Mouse (Mus musculus): ENCODE measurements at regions not wholly inside any gene's neighbourhood (a gene's known extent, or its start where the extent isn't known, plus 50 kb on each side); places are given as distances from the start of the nearest gene placed in this dataset.

DNA sequence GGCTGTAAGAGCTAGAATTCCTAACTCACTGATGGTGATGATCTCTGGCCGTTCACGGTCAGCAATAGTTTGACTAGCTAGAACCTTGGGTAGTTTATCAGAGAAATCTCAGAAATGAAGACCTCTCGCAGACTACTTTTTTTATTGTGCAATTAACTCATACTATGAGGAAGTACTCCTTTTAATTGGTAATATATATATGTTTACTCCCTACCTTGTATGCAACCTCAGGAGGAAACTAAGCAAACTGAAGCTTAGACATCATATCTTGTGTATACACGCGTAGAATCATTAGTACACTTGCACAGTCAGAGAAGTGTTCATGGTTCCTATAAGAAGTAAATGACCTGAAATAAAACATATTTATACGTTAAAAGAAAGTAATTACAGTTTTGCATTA, 157.2 kb downstream of the Gm11146 start:
- DNase-seq: no peak

DNA sequence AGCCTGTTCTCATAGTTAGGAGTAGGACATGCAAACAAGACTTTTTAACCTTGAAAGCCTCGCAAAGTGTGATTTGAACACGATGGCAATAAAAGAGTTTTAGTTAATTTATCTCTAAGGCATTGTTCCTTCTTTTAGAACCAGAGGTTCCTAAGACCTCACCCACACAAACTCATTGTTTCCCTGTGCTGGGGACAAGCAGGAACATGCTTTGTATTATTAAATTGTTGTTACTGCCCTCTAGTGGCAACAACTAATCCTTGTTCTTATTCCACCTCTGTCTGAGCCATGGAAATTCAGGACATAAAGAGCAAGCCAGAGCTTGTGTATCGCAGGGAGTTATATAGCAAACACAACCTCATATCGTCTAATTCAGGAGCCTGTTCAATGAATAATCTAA, 157.9 kb downstream of the Gm11146 start:
- DNase-seq: no peak

DNA sequence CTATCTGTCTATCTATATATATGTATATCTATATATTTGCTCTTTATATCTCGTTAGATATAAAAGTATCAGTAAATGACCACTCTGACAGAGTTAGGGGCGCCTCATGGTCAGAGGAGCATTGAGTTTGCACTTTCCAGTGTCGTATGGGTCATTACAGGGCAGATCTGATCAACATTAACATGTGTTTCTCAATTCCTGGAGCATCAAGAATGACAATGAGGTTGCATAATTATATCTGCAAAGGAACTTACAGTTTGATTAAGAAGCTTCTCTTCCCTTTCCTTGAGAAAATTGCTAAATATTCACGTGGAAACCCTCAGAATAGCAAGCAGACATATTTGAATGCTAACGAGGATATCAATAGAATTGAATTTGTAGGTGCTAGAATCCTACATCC, 158.6 kb downstream of the Gm11146 start:
- no peak for DNase-seq

DNA sequence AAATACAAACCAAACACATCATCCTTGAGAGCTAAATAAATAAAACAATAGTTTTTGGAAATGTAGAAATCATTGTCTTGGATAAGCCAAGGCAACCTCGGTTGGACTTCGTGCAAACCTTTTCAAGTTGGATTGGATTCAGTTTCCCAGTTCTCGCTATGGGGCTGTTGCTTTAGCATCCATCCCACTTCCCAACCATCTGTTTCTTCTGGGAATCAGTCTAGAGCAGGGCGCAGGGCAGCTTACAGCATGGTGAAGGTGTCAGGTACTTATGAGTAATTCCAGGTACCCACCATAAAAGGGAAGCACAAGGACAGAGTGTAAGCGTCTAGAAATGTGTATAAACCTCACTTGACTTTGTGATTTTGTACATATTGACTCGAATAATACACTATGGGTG, 159.0 kb downstream of the Gm11146 start:
- no peak for DNase-seq

GRCm38 (mm10) chr16:77431345-77431744, 170.5 kb downstream of the Gm11146 start:
- DNase-seq: no peak

DNA sequence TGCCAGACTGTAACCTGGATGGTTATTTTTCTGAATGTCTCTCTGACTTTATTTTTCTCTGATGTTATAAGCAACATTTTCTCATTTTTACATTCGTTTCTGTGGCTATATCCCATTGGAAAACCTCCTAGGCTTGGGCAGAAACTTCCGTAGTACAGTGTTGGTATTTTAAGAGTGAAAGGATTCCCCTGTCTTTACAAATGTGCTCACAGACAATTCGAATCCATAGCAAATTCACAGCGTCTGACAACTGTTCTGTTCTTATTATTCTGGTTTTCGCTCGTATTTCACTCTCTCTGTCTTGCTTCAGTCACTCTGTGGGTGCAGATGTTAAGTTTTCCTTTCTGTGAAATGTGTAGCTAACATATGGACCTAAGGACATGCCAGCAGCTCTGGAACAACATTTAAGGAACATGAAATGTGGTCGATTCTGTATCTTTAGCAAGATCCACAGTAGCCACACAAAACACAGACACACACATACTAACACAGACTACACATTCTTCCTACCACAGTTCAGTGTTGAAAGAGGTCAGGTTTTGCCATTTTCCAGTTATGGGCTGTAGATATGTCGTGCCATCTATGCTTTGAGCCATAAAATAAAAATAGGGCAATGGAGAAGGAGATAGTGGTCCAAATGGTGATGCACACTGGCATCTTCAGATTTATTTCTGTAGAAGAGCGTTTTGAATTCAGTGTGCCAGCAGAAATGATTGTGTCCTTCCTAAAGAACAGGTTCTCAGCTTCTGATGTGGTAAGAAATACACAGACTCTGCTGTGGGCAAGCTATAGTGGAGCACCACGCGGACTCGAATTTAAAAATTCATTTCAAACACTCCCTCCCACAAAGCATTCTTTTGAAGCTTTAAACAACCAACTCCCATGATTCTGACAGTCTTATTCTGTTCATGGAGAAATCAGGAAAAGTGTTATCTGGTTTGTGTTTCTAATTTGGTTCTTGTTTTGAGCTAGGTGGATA, 179.2 kb downstream of the Gm11146 start:
- no peak for DNase-seq

DNA sequence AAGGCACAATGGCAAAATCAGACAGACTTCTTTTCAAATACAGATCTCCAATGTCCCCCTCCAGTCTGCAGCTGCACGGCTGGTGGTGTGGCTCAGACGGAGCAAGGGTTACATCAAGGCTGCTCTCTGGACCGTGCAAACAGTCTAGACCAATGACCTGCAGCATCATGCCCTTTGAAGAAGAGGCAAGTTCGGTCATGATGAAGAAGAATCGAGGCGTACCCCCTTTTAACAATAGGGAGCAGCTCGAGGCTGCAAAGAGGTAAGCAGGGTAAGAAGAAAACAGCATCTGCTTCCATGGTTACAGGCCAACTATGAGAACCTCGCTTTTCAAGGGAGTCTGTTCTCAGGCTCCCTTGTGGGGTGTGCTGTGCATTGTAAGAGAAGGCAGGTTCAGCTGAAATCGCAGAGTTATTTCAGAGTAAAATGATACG, 180.3 kb downstream of the Gm11146 start:
- DNase-seq: peak; percentile 34

GRCm38 (mm10) chr16:77421001-77421400, 180.9 kb downstream of the Gm11146 start:
- no peak for DNase-seq

GRCm38 (mm10) chr16:77420136-77420860, 181.6 kb downstream of the Gm11146 start:
- DNase-seq: no peak

- DNase-seq: no peak
These were observed 182.7 kb downstream of the Gm11146 start for GRCm38 (mm10) chr16:77419116-77419735.

- no peak for DNase-seq
These were observed 183.4 kb downstream of the Gm11146 start for GRCm38 (mm10) chr16:77418486-77418885.

- peak; percentile 46 for DNase-seq
These were observed 184.1 kb downstream of the Gm11146 start for GRCm38 (mm10) chr16:77417791-77418190.

DNA sequence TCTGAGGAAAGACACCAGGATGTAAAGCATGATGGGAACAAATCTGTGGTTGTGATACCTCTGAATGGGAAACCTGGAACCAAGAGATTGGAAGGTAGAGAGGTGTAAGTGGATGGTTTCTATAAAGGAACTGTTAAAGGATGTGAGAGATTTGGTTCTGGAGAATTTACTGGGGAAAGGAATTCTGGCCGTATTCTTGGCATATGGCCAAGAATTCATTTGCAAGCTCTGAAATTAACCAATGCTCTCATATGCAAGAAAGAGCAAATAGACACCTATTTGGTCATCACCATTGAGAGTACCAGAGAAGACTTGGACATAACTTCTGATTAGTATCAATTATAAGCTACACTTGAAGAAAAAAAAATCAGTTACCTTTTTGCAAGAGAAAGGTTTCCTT, 187.3 kb downstream of the Gm11146 start:
- no peak for DNase-seq

DNA sequence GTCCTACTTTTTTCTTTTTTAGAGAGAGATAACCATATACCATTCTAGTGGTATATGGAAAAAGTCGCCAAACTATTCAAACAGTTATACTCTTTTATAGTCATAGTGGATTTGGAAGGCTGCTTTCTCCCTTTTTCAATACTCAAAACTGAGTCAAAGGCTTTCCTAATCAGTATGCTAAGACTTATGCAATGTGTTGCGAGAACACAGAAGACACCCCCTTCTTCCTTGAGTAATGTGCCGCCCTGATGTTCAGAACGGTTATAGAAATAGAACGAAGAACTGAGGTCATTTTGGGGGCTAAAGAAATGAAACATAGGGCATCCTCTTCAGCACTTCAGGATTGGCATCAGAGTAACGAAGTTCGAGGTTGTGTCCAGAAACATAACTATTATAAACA, 192.7 kb downstream of the Gm11146 start:
- no peak for DNase-seq

DNA sequence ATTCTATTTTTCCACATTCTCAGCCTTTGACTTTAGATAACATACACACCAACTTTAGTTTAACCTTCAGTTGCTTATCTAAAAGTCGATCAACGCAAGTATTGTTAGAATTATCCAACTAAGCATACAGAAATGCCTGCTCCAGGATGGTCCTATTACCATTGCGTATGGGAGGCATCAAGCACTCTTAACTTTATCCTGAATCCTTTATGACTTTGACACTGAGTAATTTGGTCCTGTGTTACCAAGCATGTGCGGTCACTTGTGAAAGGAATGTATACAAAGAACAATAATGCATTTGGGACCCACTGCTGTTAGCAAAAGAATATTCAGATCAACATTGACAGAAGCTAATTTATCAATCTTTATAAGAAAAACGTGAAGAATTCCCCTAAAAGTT, 194.9 kb downstream of the Gm11146 start:
- no peak for DNase-seq

GRCm38 (mm10) chr16:77405859-77406258, 196.0 kb downstream of the Gm11146 start:
- DNase-seq: no peak

- no peak for DNase-seq
These were observed 196.6 kb downstream of the Gm11146 start for GRCm38 (mm10) chr16:77405181-77405818.

GRCm38 (mm10) chr16:77402711-77403280, 199.1 kb downstream of the Gm11146 start:
- no peak for DNase-seq

GRCm38 (mm10) chr16:77401185-77401943, 200.5 kb downstream of the Gm11146 start:
- DNase-seq: no peak

DNA sequence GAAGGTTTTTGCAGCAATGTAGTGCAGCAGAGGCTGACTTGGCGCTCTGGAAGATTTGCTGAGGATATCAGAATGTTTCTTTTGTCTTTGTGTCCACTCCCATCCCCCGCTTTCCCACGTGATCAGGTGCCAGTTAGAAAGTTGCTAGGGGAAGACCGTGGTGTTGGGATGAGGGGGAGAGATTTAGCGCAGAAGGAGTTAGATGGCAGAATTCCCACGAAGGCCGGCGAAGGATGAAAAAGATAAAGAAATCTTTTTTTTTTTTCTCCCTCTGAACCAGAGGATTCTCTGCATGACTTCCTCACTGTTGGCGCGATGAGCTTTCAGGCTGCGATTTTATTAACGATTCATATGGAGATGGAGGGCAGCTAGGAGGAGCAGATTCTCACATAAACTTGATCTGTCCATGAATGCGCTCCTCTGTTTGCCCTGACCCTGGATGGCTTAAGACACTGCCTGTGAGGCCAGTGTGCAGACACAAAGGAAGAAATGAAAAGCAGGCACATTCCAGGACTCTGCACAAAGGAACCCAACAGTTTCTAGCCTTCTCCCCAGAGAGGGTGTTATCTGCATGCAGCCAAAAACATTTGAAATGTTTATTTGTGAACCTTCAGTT, 201.5 kb downstream of the Gm11146 start:
- DNase-seq: peak; percentile 66

DNA sequence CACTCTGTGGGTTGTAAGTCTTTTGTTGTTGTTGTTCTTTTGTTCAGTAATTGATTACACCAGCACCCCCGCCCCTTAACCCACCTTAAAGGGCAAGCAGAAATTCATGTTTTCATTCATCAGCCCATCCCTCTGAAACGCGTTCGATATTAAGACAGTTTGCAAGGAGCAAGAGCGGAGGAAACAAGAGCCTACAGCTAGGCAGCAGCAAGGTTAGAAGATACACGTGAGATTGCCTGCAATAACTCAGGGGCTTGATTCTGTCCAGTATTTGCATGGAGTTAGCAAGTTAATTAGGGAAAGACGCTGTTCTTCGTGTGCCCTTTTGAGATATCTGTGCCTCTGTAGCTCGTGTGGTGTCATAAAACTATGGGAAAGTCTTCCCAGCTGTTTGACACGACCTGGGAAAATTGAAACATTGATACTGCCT, 202.0 kb downstream of the Gm11146 start:
- DNase-seq: no peak

All from right cerebral cortex, adult 18-20 months (tissue).